Mouse (Mus musculus) liver, adult 2 months (tissue): ENCODE results near the gene Gm13698.
"Not testable (repeated sequence)": the region's sequence is repeated elsewhere in the genome, so short reads cannot be mapped to it uniquely, and the experiment has no call there.

Experiments
- CTCF ChIP-seq: fragments of 200-500 bp; IDR thresholded peaks from 2 replicates; pipeline ENCODE4 v1.5.1; 2011; ENCODE audit warnings: low read depth, low read length, control low read depth
- POLR2A ChIP-seq: fragments of 200-500 bp; IDR thresholded peaks from 2 replicates; pipeline ENCODE4 v1.6.1; 2011; ENCODE audit warnings: low read length, control low read depth; ENCODE audit not compliant: insufficient read depth; ENCODE audit errors: extremely low read depth

DNA sequence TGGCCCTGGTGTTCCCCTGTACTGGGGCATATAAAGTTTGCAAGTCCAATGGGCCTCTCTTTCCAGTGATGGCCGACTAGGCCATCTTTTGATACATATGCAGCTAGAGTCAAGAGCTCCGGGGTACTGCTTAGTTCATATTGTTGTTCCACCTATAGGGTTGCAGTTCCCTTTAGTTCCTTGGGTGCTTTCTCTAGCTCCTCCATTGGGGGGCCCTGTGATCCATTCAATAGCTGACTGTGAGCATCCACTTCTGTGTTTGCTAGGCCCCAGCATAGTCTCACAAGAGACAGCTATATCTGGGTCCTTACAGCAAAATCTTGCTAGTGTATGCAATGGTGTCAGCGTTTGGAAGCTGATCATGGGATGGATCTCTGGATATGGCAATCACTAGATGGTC, 39.0 kb downstream of the Gm13698 start:
- not testable (repeated sequence) for TF ChIP-seq POLR2A, CTCF
